Mouse (Mus musculus): ENCODE measurements around the gene Ctbp2. TPM values are rescaled to one million over a fixed set of nuclear protein-coding genes. Genes with fewer than 3 reads are reported as not detected.

The Ctbp2 gene
- polyA plus RNA-seq, 1 experiment: 11.8 TPM

GRCm38 (mm10) chr7:133074462-133075133 lies 49.6 kb downstream of the Ctbp2 start:
- Histone ChIP-seq H3K27me3 (ENCODE audit: control insufficient read depth, insufficient read depth, low read length) (no peaks in the 10 kb centered on the region), H3K4me3 (ENCODE audit: extremely low read depth, insufficient read depth, insufficient read length) (no peak overlapping the region), H3K27ac (ENCODE audit: insufficient read depth, low read length) (no peak overlapping the region), H3K36me3 (ENCODE audit: control insufficient read depth, insufficient read depth, low read length) (no peaks in the 10 kb centered on the region), H3K4me1 (ENCODE audit: control insufficient read depth, insufficient read depth, insufficient read length) (no peaks in the 10 kb centered on the region)
- no peak for DNase-seq (ENCODE audit: low read depth in 1 of 2, low spot score in 2 of 2)
- 85% methylated on average over 10 of the region's 10 CpGs for WGBS
- no peak for TF ChIP-seq CTCF (IDR thresholded peaks at IDR 0.05; ENCODE audit: extremely low read depth, insufficient read depth, insufficient read length, insufficient replicate concordance)
- TF ChIP-seq POLR2A (IDR thresholded peaks at IDR 0.05; ENCODE audit: low read depth, low read length): no peak

- Histone ChIP-seq H3K27me3 (ENCODE audit: control insufficient read depth, insufficient read depth, low read length) (no peaks in the 10 kb centered on the region), H3K36me3 (ENCODE audit: control insufficient read depth, insufficient read depth, low read length) (no peaks in the 10 kb centered on the region), H3K4me1 (ENCODE audit: control insufficient read depth, insufficient read depth, insufficient read length) (no peaks in the 10 kb centered on the region), H3K27ac (ENCODE audit: insufficient read depth, low read length) (no peak overlapping the region), H3K4me3 (ENCODE audit: extremely low read depth, insufficient read depth, insufficient read length) (no peak overlapping the region)
- TF ChIP-seq CTCF (IDR thresholded peaks at IDR 0.05; ENCODE audit: extremely low read depth, insufficient read depth, insufficient read length, insufficient replicate concordance) (no peak), POLR2A (IDR thresholded peaks at IDR 0.05; ENCODE audit: low read depth, low read length) (no peak)
- no peak for DNase-seq (ENCODE audit: low read depth in 1 of 2, low spot score in 2 of 2)
- WGBS: 95% methylated on average over 9 of the region's 9 CpGs
Observed at GRCm38 (mm10) chr7:133073147-133073651, 51.0 kb downstream of the Ctbp2 start.

DNA sequence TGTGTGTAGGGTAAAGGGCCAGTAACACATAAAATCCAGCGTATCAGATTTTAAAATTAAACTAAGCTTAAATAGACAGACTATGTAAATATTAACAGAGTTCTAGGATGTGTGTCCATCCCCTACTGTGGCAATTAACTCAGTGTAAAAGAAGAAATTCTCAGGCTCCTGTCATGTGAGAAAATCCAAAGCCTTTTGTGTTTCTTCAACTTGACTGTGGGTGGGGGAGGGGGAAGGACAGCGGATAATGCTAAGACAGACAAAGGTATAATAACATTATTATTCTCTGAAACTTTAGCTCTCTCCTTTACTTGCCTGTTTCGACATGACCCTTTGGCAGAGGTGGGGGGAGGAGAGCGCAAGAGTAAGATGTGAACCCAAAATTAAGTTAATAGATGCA lies 51.6 kb downstream of the Ctbp2 start:
- no peaks in the 10 kb centered on the region for H3K4me1 ChIP-seq (ENCODE audit: control insufficient read depth, insufficient read depth, insufficient read length)
- no peak for DNase-seq (ENCODE audit: low read depth in 1 of 2, low spot score in 2 of 2)
- no peaks in the 10 kb centered on the region for H3K27me3 ChIP-seq (ENCODE audit: control insufficient read depth, insufficient read depth, low read length)
- no peaks in the 10 kb centered on the region for H3K36me3 ChIP-seq (ENCODE audit: control insufficient read depth, insufficient read depth, low read length)
- no peak overlapping the region for H3K4me3 ChIP-seq (ENCODE audit: extremely low read depth, insufficient read depth, insufficient read length)
- WGBS: 94% methylated on average over 4 of the region's 4 CpGs
- no peak for TF ChIP-seq POLR2A (IDR thresholded peaks at IDR 0.05; ENCODE audit: low read depth, low read length)
- no peak for TF ChIP-seq CTCF (IDR thresholded peaks at IDR 0.05; ENCODE audit: extremely low read depth, insufficient read depth, insufficient read length, insufficient replicate concordance)
- no peak overlapping the region for H3K27ac ChIP-seq (ENCODE audit: insufficient read depth, low read length)

DNA sequence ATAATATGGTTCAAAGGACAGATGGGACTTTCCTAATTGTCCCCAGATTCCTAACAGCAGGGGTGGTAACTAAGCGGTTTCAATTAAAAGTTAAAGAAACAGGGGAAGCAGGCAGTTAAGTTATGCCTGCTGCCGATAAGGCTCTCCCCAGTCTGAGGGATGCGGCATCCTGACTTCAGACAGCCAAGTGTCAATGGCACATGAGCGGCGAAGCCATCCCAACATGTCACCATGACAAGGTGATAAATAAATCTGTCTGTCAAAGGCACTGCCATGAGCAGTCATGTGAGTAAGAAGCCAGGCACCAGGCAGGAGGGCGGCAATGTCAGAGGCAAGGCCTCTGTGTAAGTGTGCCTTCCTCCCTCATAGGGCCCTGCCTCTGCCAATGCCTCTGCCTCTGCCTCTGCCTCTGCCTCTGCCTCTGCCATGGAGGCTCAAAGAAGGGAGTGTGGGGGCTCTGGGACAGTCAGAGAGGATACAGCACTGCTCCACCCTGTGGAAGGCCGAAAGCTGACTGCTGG lies 56.8 kb downstream of the Ctbp2 start:
- no peak for TF ChIP-seq POLR2A (IDR thresholded peaks at IDR 0.05; ENCODE audit: low read depth, low read length)
- TF ChIP-seq CTCF (IDR thresholded peaks at IDR 0.05; ENCODE audit: extremely low read depth, insufficient read depth, insufficient read length, insufficient replicate concordance): no peak
- Histone ChIP-seq H3K4me1 (ENCODE audit: control insufficient read depth, insufficient read depth, insufficient read length) (no peaks in the 10 kb centered on the region), H3K36me3 (ENCODE audit: control insufficient read depth, insufficient read depth, low read length) (no peaks in the 10 kb centered on the region), H3K27ac (ENCODE audit: insufficient read depth, low read length) (no peak overlapping the region), H3K27me3 (ENCODE audit: control insufficient read depth, insufficient read depth, low read length) (no peaks in the 10 kb centered on the region), H3K4me3 (ENCODE audit: extremely low read depth, insufficient read depth, insufficient read length) (no peak overlapping the region)
- no peak for DNase-seq (ENCODE audit: low read depth in 1 of 2, low spot score in 2 of 2)
- WGBS: 95% methylated on average over 7 of the region's 7 CpGs

GRCm38 (mm10) chr7:133066776-133067175 lies 57.4 kb downstream of the Ctbp2 start:
- no peaks in the 10 kb centered on the region for H3K36me3 ChIP-seq (ENCODE audit: control insufficient read depth, insufficient read depth, low read length)
- no peak for TF ChIP-seq CTCF (IDR thresholded peaks at IDR 0.05; ENCODE audit: extremely low read depth, insufficient read depth, insufficient read length, insufficient replicate concordance)
- no peak for TF ChIP-seq POLR2A (IDR thresholded peaks at IDR 0.05; ENCODE audit: low read depth, low read length)
- no peaks in the 10 kb centered on the region for H3K27me3 ChIP-seq (ENCODE audit: control insufficient read depth, insufficient read depth, low read length)
- no peak for DNase-seq (ENCODE audit: low read depth in 1 of 2, low spot score in 2 of 2)
- WGBS: 86% methylated on average over 6 of the region's 6 CpGs
- H3K4me3 ChIP-seq (ENCODE audit: extremely low read depth, insufficient read depth, insufficient read length): no peak overlapping the region
- no peaks in the 10 kb centered on the region for H3K4me1 ChIP-seq (ENCODE audit: control insufficient read depth, insufficient read depth, insufficient read length)
- H3K27ac ChIP-seq (ENCODE audit: insufficient read depth, low read length): no peak overlapping the region

GRCm38 (mm10) chr7:133062055-133062454 lies 62.1 kb downstream of the Ctbp2 start:
- H3K4me3 ChIP-seq (ENCODE audit: extremely low read depth, insufficient read depth, insufficient read length): no peak overlapping the region
- H3K27me3 ChIP-seq (ENCODE audit: control insufficient read depth, insufficient read depth, low read length): no peaks in the 10 kb centered on the region
- no peak overlapping the region for H3K27ac ChIP-seq (ENCODE audit: insufficient read depth, low read length)
- no peaks in the 10 kb centered on the region for H3K4me1 ChIP-seq (ENCODE audit: control insufficient read depth, insufficient read depth, insufficient read length)
- 78% methylated on average over 3 of the region's 3 CpGs for WGBS
- TF ChIP-seq CTCF (IDR thresholded peaks at IDR 0.05; ENCODE audit: extremely low read depth, insufficient read depth, insufficient read length, insufficient replicate concordance) (no peak), POLR2A (IDR thresholded peaks at IDR 0.05; ENCODE audit: low read depth, low read length) (no peak)
- H3K36me3 ChIP-seq (ENCODE audit: control insufficient read depth, insufficient read depth, low read length): no peaks in the 10 kb centered on the region
- DNase-seq (ENCODE audit: low read depth in 1 of 2, low spot score in 2 of 2): no peak

DNA sequence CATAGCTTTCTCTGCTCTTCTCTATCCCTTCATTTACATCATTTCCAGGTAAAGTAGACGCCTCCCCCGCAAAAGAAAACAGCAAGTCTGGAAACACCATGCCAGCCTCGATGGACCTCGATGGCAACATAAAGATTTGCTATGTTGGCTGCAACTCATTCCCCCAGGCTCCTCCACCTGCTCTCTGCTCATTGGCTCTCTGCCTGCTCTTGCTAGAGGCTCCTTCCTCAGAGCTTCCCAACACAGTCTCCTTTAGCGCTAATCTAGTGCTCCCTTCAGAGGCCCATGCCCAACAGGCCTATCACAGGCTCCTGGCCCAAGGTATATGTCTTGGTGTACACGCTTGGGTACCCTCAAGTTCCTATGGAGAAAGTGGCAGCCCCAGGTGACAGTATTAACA lies 64.0 kb downstream of the Ctbp2 start:
- no peak overlapping the region for H3K4me3 ChIP-seq (ENCODE audit: extremely low read depth, insufficient read depth, insufficient read length)
- no peak overlapping the region for H3K27ac ChIP-seq (ENCODE audit: insufficient read depth, low read length)
- H3K27me3 ChIP-seq (ENCODE audit: control insufficient read depth, insufficient read depth, low read length): no peaks in the 10 kb centered on the region
- WGBS: 95% methylated on average over 6 of the region's 6 CpGs
- TF ChIP-seq POLR2A (IDR thresholded peaks at IDR 0.05; ENCODE audit: low read depth, low read length) (no peak), CTCF (IDR thresholded peaks at IDR 0.05; ENCODE audit: extremely low read depth, insufficient read depth, insufficient read length, insufficient replicate concordance) (no peak)
- DNase-seq (ENCODE audit: low read depth in 1 of 2, low spot score in 2 of 2): no peak
- H3K4me1 ChIP-seq (ENCODE audit: control insufficient read depth, insufficient read depth, insufficient read length): no peaks in the 10 kb centered on the region
- H3K36me3 ChIP-seq (ENCODE audit: control insufficient read depth, insufficient read depth, low read length): no peaks in the 10 kb centered on the region
